Mouse (Mus musculus) layer of hippocampus, postnatal 10 days (tissue): ENCODE measurements around the gene Gm21776. TPM values are rescaled to one million over a fixed set of nuclear protein-coding genes. Genes with fewer than 3 reads are reported as not detected.
"Not testable (repeated sequence)": the region's sequence is repeated elsewhere in the genome, so short reads cannot be mapped to it uniquely, and the experiment has no call there.

ENCODE experiments used
- DNase-seq, 2 experiments: peaks; one replicate each; pipeline ENCODE4 v3.0.0; 2021; ENCODE audit warnings: low spot score in 2 of 2
- long read RNA-seq: library from polyadenylated mRNA; stranded (forward); transcript quantifications from one replicate; pipeline ENCODE4 v2.0.0, GENCODE M21; 2023
- total RNA-seq, 2 experiments: library from RNA; stranded (reverse); gene quantifications; 2 replicates each; pipeline ENCODE4 v1.2.3; 2021

Gene Gm21776
- total RNA-seq, result not detected
- long read RNA-seq, result 0 reads

- DNase-seq, result not testable (repeated sequence)
Measured at GRCm38 (mm10) chrY:76378362-76378761, at the start of gene Gm21776. Gm21776 (plus strand) TSS chrY:76378662.
